Mouse (Mus musculus): ENCODE results near the gene Atp11b. TPM values are rescaled to one million over a fixed set of nuclear protein-coding genes. Genes with fewer than 3 reads are reported as not detected.

Atp11b gene
- polyA plus RNA-seq, 1 experiment from 2014 or later = 34.5 TPM

- ATAC-seq = no peak
- H3K9me3 ChIP-seq (ENCODE audit: control insufficient read depth, low read length) = no peaks in the 10 kb centered on the region
- no peak overlapping the region for H3K4me2 ChIP-seq (ENCODE audit: low read length)
- WGBS = 79% methylated on average over 6 of the region's 6 CpGs
- H3K4me3 ChIP-seq (ENCODE audit: low read length) = no peak overlapping the region
- no peaks in the 10 kb centered on the region for H3K36me3 ChIP-seq (ENCODE audit: control insufficient read depth, insufficient read depth, low read length)
- H3K4me1 ChIP-seq (ENCODE audit: control insufficient read depth, insufficient read depth, low read depth, low read length) = no peaks in the 10 kb centered on the region
- H3K27ac ChIP-seq (ENCODE audit: low read depth, low read length) = no peak overlapping the region
- no peak overlapping the region for H3K9ac ChIP-seq (ENCODE audit: low read depth, low read length)
- no peaks in the 10 kb centered on the region for H3K27me3 ChIP-seq (replicated peaks; ENCODE audit: control insufficient read depth, insufficient read depth, low read length)
Observed at GRCm38 (mm10) chr3:35729490-35729889, 24.4 kb upstream of the Atp11b start.

DNA sequence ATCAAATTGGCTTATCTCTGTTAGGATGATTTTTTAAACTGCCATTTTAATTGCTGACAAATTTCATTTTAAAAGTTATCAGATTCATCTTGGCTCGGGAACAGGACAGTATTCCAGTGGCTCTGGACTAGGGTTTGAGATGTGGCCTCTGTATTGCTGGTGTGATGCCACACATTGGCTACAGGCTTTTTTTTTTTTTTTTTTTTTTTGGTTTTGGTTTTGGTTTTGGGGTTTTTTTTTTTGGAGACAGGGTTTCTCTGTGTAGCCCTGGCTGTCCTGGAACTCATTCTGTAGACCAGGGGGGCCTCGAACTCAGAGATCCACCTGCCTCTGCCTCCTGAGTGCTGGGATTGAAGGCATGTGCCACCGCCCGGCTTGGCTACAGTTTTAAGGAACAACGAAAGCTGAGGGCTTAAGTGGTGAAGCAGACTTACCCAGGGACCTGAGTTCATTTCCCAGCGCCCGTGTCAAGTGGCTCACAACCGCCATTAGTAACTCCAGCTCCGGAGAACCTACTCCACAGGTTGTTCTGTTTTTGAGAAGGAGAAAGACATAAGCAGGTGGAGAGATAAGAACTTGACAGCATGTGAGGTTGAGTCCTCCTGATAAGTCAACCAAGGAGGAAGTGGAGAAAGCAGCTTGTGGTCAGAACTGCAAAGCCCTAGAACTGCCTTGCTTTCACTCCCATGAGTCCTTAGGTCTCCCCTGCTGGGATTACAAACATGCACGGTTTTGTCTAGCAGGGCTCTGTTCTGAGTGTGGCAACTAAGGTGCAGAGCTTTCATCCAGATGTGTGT, 21.7 kb upstream of the Atp11b start:
- 85% methylated on average over 10 of the region's 10 CpGs for WGBS

DNA sequence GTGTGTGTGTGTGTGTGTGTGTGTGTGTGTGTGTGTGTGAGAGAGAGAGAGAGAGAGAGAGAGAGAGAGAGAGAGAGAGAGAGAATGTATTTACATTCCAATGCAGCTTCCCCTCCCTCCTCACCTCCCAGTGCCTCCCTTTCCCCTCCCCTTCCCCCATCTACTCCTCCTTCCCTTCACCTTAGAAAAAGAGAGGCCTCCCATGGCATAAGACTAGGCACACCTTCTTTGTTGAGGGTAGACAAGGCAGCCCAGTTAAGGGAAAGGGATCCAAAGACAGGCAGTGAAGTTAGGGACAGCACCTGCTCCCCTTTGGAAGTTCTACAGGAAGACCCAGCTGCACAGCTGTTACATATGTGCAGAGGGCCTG, 21.1 kb upstream of the Atp11b start:
- H3K27me3 ChIP-seq (replicated peaks; ENCODE audit: control insufficient read depth, insufficient read depth, low read length) = no peaks in the 10 kb centered on the region
- H3K4me3 ChIP-seq (ENCODE audit: low read length) = no peak overlapping the region
- H3K4me2 ChIP-seq (ENCODE audit: low read length) = no peak overlapping the region
- no peak overlapping the region for H3K27ac ChIP-seq (ENCODE audit: low read depth, low read length)
- H3K9me3 ChIP-seq (ENCODE audit: control insufficient read depth, low read length) = no peaks in the 10 kb centered on the region
- no peaks in the 10 kb centered on the region for H3K36me3 ChIP-seq (ENCODE audit: control insufficient read depth, insufficient read depth, low read length)
- no peak overlapping the region for H3K9ac ChIP-seq (ENCODE audit: low read depth, low read length)
- no peak for ATAC-seq
- no peaks in the 10 kb centered on the region for H3K4me1 ChIP-seq (ENCODE audit: control insufficient read depth, insufficient read depth, low read depth, low read length)

More for the DNA sequence above, 21.7 kb upstream of the Atp11b start:
- H3K9me3 ChIP-seq (ENCODE audit: control insufficient read depth, low read length) = no peaks in the 10 kb centered on the region
- no peak overlapping the region for H3K27ac ChIP-seq (ENCODE audit: low read depth, low read length)
- no peak for ATAC-seq
- H3K4me1 ChIP-seq (ENCODE audit: control insufficient read depth, insufficient read depth, low read depth, low read length) = no peaks in the 10 kb centered on the region
- no peak overlapping the region for H3K4me3 ChIP-seq (ENCODE audit: low read length)
- H3K27me3 ChIP-seq (replicated peaks; ENCODE audit: control insufficient read depth, insufficient read depth, low read length) = no peaks in the 10 kb centered on the region
- H3K36me3 ChIP-seq (ENCODE audit: control insufficient read depth, insufficient read depth, low read length) = no peaks in the 10 kb centered on the region
- no peak overlapping the region for H3K9ac ChIP-seq (ENCODE audit: low read depth, low read length)
- no peak overlapping the region for H3K4me2 ChIP-seq (ENCODE audit: low read length)

DNA sequence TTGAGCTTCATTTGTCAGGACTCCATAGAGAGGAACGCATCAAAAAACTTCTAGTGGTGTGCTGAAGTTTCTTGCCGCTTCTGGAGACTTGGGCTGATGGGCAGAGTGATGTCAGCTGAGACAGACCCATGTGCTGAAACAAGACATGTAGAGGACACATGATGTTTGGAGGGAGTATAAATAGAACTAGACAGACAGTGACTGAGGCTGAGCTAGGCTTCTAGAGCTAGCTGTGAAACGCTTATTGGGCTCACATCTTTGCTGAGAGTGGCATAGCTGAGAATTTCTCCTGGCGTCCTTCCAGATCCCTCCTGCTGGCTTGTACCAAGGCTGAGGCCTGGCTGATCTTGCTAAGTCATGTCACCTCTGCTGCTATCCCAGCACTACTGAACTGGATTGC, 19.4 kb upstream of the Atp11b start:
- Histone ChIP-seq H3K4me3 (ENCODE audit: low read length) (no peak overlapping the region), H3K27me3 (replicated peaks; ENCODE audit: control insufficient read depth, insufficient read depth, low read length) (no peaks in the 10 kb centered on the region), H3K4me2 (ENCODE audit: low read length) (no peak overlapping the region), H3K27ac (ENCODE audit: low read depth, low read length) (no peak overlapping the region), H3K4me1 (ENCODE audit: control insufficient read depth, insufficient read depth, low read depth, low read length) (no peaks in the 10 kb centered on the region), H3K9me3 (ENCODE audit: control insufficient read depth, low read length) (no peaks in the 10 kb centered on the region), H3K9ac (ENCODE audit: low read depth, low read length) (no peak overlapping the region), H3K36me3 (ENCODE audit: control insufficient read depth, insufficient read depth, low read length) (no peaks in the 10 kb centered on the region)
- WGBS = 90% methylated on average over 4 of the region's 4 CpGs
- ATAC-seq = no peak

GRCm38 (mm10) chr3:35738071-35738470, 15.8 kb upstream of the Atp11b start:
- no peak overlapping the region for H3K27ac ChIP-seq (ENCODE audit: low read depth, low read length)
- no peaks in the 10 kb centered on the region for H3K36me3 ChIP-seq (ENCODE audit: control insufficient read depth, insufficient read depth, low read length)
- no peak overlapping the region for H3K9ac ChIP-seq (ENCODE audit: low read depth, low read length)
- H3K4me3 ChIP-seq (ENCODE audit: low read length) = no peak overlapping the region
- ATAC-seq = no peak
- WGBS = 93% methylated on average over 3 of the region's 3 CpGs
- no peak overlapping the region for H3K4me2 ChIP-seq (ENCODE audit: low read length)
- H3K4me1 ChIP-seq (ENCODE audit: control insufficient read depth, insufficient read depth, low read depth, low read length) = no peaks in the 10 kb centered on the region
- H3K27me3 ChIP-seq (replicated peaks; ENCODE audit: control insufficient read depth, insufficient read depth, low read length) = no peaks in the 10 kb centered on the region
- no peaks in the 10 kb centered on the region for H3K9me3 ChIP-seq (ENCODE audit: control insufficient read depth, low read length)

- Histone ChIP-seq H3K27ac (ENCODE audit: low read depth, low read length) (no peak overlapping the region), H3K4me1 (ENCODE audit: control insufficient read depth, insufficient read depth, low read depth, low read length) (no peaks in the 10 kb centered on the region), H3K27me3 (replicated peaks; ENCODE audit: control insufficient read depth, insufficient read depth, low read length) (no peaks in the 10 kb centered on the region), H3K9ac (ENCODE audit: low read depth, low read length) (no peak overlapping the region), H3K4me2 (ENCODE audit: low read length) (no peak overlapping the region), H3K4me3 (ENCODE audit: low read length) (no peak overlapping the region), H3K36me3 (ENCODE audit: control insufficient read depth, insufficient read depth, low read length) (no peaks in the 10 kb centered on the region), H3K9me3 (ENCODE audit: control insufficient read depth, low read length) (no peaks in the 10 kb centered on the region)
- WGBS = 54% methylated on average over 4 of the region's 4 CpGs
- ATAC-seq = no peak
Observed at GRCm38 (mm10) chr3:35745010-35745409, 8.9 kb upstream of the Atp11b start.

- no peak overlapping the region for H3K27ac ChIP-seq (ENCODE audit: low read depth, low read length)
- no peak overlapping the region for H3K4me3 ChIP-seq (ENCODE audit: low read length)
- WGBS = 68% methylated on average over 9 of the region's 9 CpGs
- H3K36me3 ChIP-seq (ENCODE audit: control insufficient read depth, insufficient read depth, low read length) = no peaks in the 10 kb centered on the region
- H3K4me2 ChIP-seq (ENCODE audit: low read length) = no peak overlapping the region
- ATAC-seq = no peak
- H3K27me3 ChIP-seq (replicated peaks; ENCODE audit: control insufficient read depth, insufficient read depth, low read length) = no peaks in the 10 kb centered on the region
- H3K4me1 ChIP-seq (ENCODE audit: control insufficient read depth, insufficient read depth, low read depth, low read length) = no peaks in the 10 kb centered on the region
- H3K9me3 ChIP-seq (ENCODE audit: control insufficient read depth, low read length) = no peaks in the 10 kb centered on the region
- no peak overlapping the region for H3K9ac ChIP-seq (ENCODE audit: low read depth, low read length)
Observed at GRCm38 (mm10) chr3:35746840-35747456, 7.0 kb upstream of the Atp11b start.

GRCm38 (mm10) chr3:35750286-35750685, 3.6 kb upstream of the Atp11b start:
- no peak overlapping the region for H3K4me3 ChIP-seq (ENCODE audit: low read length)
- no peak overlapping the region for H3K9ac ChIP-seq (ENCODE audit: low read depth, low read length)
- no peaks in the 10 kb centered on the region for H3K36me3 ChIP-seq (ENCODE audit: control insufficient read depth, insufficient read depth, low read length)
- no peaks in the 10 kb centered on the region for H3K9me3 ChIP-seq (ENCODE audit: control insufficient read depth, low read length)
- H3K4me2 ChIP-seq (ENCODE audit: low read length) = no peak overlapping the region
- no peak for ATAC-seq
- H3K27ac ChIP-seq (ENCODE audit: low read depth, low read length) = no peak overlapping the region
- no peaks in the 10 kb centered on the region for H3K27me3 ChIP-seq (replicated peaks; ENCODE audit: control insufficient read depth, insufficient read depth, low read length)
- WGBS = 48% methylated on average over 5 of the region's 5 CpGs
- peaks cover 2% of the 10 kb centered on the region for H3K4me1 ChIP-seq (ENCODE audit: control insufficient read depth, insufficient read depth, low read depth, low read length)

GRCm38 (mm10) chr3:35751724-35752123, 2.2 kb upstream of the Atp11b start:
- no peak overlapping the region for H3K4me3 ChIP-seq (ENCODE audit: low read length)
- H3K9ac ChIP-seq (ENCODE audit: low read depth, low read length) = no peak overlapping the region
- no peak overlapping the region for H3K4me2 ChIP-seq (ENCODE audit: low read length)
- ATAC-seq = no peak
- peaks cover 4% of the 10 kb centered on the region for H3K4me1 ChIP-seq (ENCODE audit: control insufficient read depth, insufficient read depth, low read depth, low read length)
- no peaks in the 10 kb centered on the region for H3K36me3 ChIP-seq (ENCODE audit: control insufficient read depth, insufficient read depth, low read length)
- no peak overlapping the region for H3K27ac ChIP-seq (ENCODE audit: low read depth, low read length)
- WGBS = 50% methylated on average over 2 of the region's 2 CpGs
- no peaks in the 10 kb centered on the region for H3K9me3 ChIP-seq (ENCODE audit: control insufficient read depth, low read length)
- no peaks in the 10 kb centered on the region for H3K27me3 ChIP-seq (replicated peaks; ENCODE audit: control insufficient read depth, insufficient read depth, low read length)

Measured in hindbrain, embryonic 16.5 days (tissue).